In the genomic region with DNA sequence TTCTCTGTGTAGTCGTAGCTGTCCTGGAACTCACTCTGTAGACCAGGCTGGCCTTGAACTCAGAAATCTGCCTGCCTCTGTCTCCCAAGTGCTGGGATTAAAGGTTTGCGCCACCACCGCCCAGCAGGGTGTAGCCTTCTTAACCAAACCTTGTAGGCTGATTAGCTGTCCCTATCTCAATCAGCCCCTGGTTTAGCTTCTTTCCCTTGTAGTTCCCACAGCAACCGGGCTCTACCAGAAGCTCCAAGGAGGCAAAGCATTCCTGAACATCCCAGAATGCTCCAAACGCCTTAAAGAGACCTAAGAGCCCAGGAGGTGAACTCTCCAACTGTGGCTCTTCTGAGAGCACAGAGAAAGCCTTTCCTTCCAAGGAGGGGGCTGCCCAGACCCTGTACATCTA, we compare ENCODE assay signal across 1 mouse cellular context.
A peak's percentile ranks its signal among the peaks of the same experiment; 100 is the strongest.
TF ChIP-seq lines count a peak whose summit lies in the region.

No protein-coding gene starts in this region.

TF ChIP-seq in MEL, 35 proteins besides CTCF, POLR2A, EP300 and RAD21:
- no peak for TF ChIP-seq TAL1 (IDR thresholded peaks at IDR 0.05; ENCODE audit: low read length)
- TF ChIP-seq TBP (IDR thresholded peaks at IDR 0.05; ENCODE audit: low read depth, low read length): peak; percentile 80
